Mouse (Mus musculus) CH12.LX (cell line): ENCODE results near the gene Relch.

ENCODE experiments used
- EP300 ChIP-seq: IDR thresholded peaks from 2 replicates; pipeline ENCODE4 v1.6.1; 2011; ENCODE audit warnings: low read length, improper control_type of control experiment
- IRF4 ChIP-seq: IDR thresholded peaks from 2 replicates; pipeline ENCODE4 v1.6.1; 2014; ENCODE audit warnings: low read depth, mild to moderate bottlenecking, inconsistent platforms, low read length, improper control_type of control experiment
- TBP ChIP-seq: conservative IDR thresholded peaks from 2 replicates; pipeline ENCODE4 v1.6.1; 2011; ENCODE audit warnings: low read depth, low read length, improper control_type of control experiment

DNA sequence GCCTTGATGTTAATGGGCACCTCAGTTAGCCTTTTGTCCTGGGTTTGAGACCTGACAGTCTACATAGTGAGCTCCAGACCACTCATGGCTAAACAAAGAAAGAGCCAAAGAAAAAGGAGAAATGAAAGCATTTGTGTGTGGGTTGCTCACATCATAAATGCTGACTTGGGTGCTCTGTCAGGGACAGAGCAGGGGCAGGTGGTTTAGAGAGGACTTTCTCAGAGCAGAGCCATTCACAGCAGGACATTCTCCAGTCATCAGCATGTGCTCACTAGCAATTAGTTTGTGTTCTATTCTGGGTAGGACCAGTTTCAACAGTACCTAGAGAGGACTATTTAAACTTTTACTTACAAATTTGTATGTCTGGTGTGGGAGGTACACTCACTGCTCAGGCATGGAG, 137.6 kb downstream of the Relch start:
- TF ChIP-seq EP300 (peak; percentile 87), TBP (no peak), IRF4 (peak; percentile 93)
